Mouse (Mus musculus) thymus, adult 2 months (tissue): Measurements from ENCODE around the gene Dmxl2. TPM values are rescaled to one million over a fixed set of nuclear protein-coding genes. Genes with fewer than 3 reads are reported as not detected.

Experiments
- DNase-seq: peaks from one replicate; pipeline ENCODE4 v3.0.0; 2021
- H3K27ac ChIP-seq: fragments of 200-500 bp; 2 replicates; pipeline ENCODE4 v1.5.1; 2012; ENCODE audit warnings: low read length, control low read depth; ENCODE audit not compliant: control insufficient read depth, insufficient read depth
- H3K27me3 ChIP-seq: fragments of 200-500 bp; 2 replicates; pipeline ENCODE4 v1.6.1; 2012; ENCODE audit warnings: mild to moderate bottlenecking, low read length, moderate library complexity, mixed read lengths; ENCODE audit not compliant: control insufficient read depth, insufficient read depth
- H3K36me3 ChIP-seq: fragments of 200-500 bp; 2 replicates; pipeline ENCODE4 v1.6.1; 2012; ENCODE audit warnings: mild to moderate bottlenecking, low read length, moderate library complexity; ENCODE audit not compliant: control insufficient read depth, insufficient read depth
- H3K4me1 ChIP-seq: fragments of 200-500 bp; replicated peaks from 2 replicates; pipeline ENCODE4 v1.6.1; 2012; ENCODE audit warnings: low read length; ENCODE audit not compliant: control insufficient read depth, insufficient read depth
- H3K4me3 ChIP-seq: fragments of 200-500 bp; 2 replicates; pipeline ENCODE4 v1.5.1; 2012; ENCODE audit warnings: mild to moderate bottlenecking, low read length, control low read depth, moderate library complexity; ENCODE audit not compliant: control insufficient read depth, insufficient read depth
- CTCF ChIP-seq: fragments of 200-500 bp; IDR thresholded peaks from 2 replicates; pipeline ENCODE4 v1.5.1; 2012; ENCODE audit warnings: mild to moderate bottlenecking, control low read depth, low read length, moderate library complexity, borderline replicate concordance; ENCODE audit not compliant: control insufficient read depth, poor library complexity, insufficient read depth; ENCODE audit errors: extremely low read depth
- POLR2A ChIP-seq: fragments of 200-500 bp; IDR thresholded peaks from 2 replicates; pipeline ENCODE4 v1.6.1; 2012; ENCODE audit warnings: mild to moderate bottlenecking, low read length, control low read depth, moderate library complexity; ENCODE audit not compliant: control insufficient read depth, poor library complexity, insufficient read depth; ENCODE audit errors: extremely low read depth
- WGBS: fragments of 180-500 bp; shearing (Covaris S2); methylation state at CpG from one replicate; pipeline ENCODE4 v1.1.7; 2018; 5-methylcytosine and 5-hydroxymethylcytosine counted together
- polyA plus RNA-seq: library from polyadenylated mRNA; depleted of rRNA; stranded (reverse); fragments of >200 nt; gene quantifications from 2 replicates; pipeline ENCODE4 v1.2.3, GENCODE M21; 2012

Dmxl2 gene
- polyA plus RNA-seq, 1 experiment: 1.0 TPM

GRCm38 (mm10) chr9:54538684-54539083, 37.3 kb upstream of the Dmxl2 start, which contains the start of gene Sh2d7:
TSS of gene Sh2d7 (plus strand) at chr9:54538984.
- Histone ChIP-seq H3K36me3 (no peaks in the 10 kb centered on the region), H3K27ac (no peak within 1 kb of the TSS), H3K27me3 (no peaks in the 10 kb centered on the region), H3K4me1 (no peaks in the 10 kb centered on the region), H3K4me3 (no peak within 1 kb of the TSS)
- TF ChIP-seq POLR2A (no peak), CTCF (no peak)
- WGBS: 97% methylated on average over 14 of the region's 14 CpGs
- DNase-seq: no peak

- Histone ChIP-seq H3K4me1 (no peaks in the 10 kb centered on the region), H3K27ac (no peak overlapping the region), H3K27me3 (no peaks in the 10 kb centered on the region), H3K4me3 (no peak overlapping the region), H3K36me3 (no peaks in the 10 kb centered on the region)
- DNase-seq: no peak
- TF ChIP-seq CTCF (no peak), POLR2A (no peak)
- 97% methylated on average over 3 of the region's 3 CpGs for WGBS
Measured at GRCm38 (mm10) chr9:54538244-54538643, 36.8 kb upstream of the Dmxl2 start.

- Histone ChIP-seq H3K27ac (no peak overlapping the region), H3K4me1 (no peaks in the 10 kb centered on the region), H3K36me3 (no peaks in the 10 kb centered on the region), H3K27me3 (no peaks in the 10 kb centered on the region), H3K4me3 (no peak overlapping the region)
- WGBS: 80% methylated on average over 3 of the region's 3 CpGs
- TF ChIP-seq POLR2A (no peak), CTCF (no peak)
- no peak for DNase-seq
Measured at GRCm38 (mm10) chr9:54537480-54537879, 36.1 kb upstream of the Dmxl2 start.

- Histone ChIP-seq H3K36me3 (no peaks in the 10 kb centered on the region), H3K4me3 (no peak overlapping the region), H3K4me1 (no peaks in the 10 kb centered on the region), H3K27ac (no peak overlapping the region), H3K27me3 (no peaks in the 10 kb centered on the region)
- 88% methylated on average over 4 of the region's 4 CpGs for WGBS
- DNase-seq: no peak
- TF ChIP-seq CTCF (no peak), POLR2A (no peak)
Measured at GRCm38 (mm10) chr9:54537030-54537429, 35.6 kb upstream of the Dmxl2 start.

- Histone ChIP-seq H3K27ac (no peak overlapping the region), H3K4me3 (no peak overlapping the region), H3K4me1 (no peaks in the 10 kb centered on the region), H3K27me3 (no peaks in the 10 kb centered on the region), H3K36me3 (no peaks in the 10 kb centered on the region)
- no peak for DNase-seq
- 91% methylated on average over 7 of the region's 7 CpGs for WGBS
- no peak for TF ChIP-seq CTCF
- no peak for TF ChIP-seq POLR2A
Measured at GRCm38 (mm10) chr9:54536236-54536635, 34.8 kb upstream of the Dmxl2 start.

GRCm38 (mm10) chr9:54533975-54534374, 32.5 kb upstream of the Dmxl2 start:
- no peak for DNase-seq
- Histone ChIP-seq H3K4me3 (no peak overlapping the region), H3K36me3 (no peaks in the 10 kb centered on the region), H3K27ac (no peak overlapping the region), H3K27me3 (no peaks in the 10 kb centered on the region), H3K4me1 (no peaks in the 10 kb centered on the region)
- 88% methylated on average over 5 of the region's 5 CpGs for WGBS
- TF ChIP-seq POLR2A: no peak
- no peak for TF ChIP-seq CTCF

GRCm38 (mm10) chr9:54532926-54533325, 31.5 kb upstream of the Dmxl2 start:
- TF ChIP-seq POLR2A (no peak), CTCF (no peak)
- no peak for DNase-seq
- Histone ChIP-seq H3K27ac (no peak overlapping the region), H3K27me3 (no peaks in the 10 kb centered on the region), H3K36me3 (no peaks in the 10 kb centered on the region), H3K4me1 (no peaks in the 10 kb centered on the region), H3K4me3 (no peak overlapping the region)
- 95% methylated on average over 2 of the region's 2 CpGs for WGBS
